Mouse (Mus musculus) ES-CJ7 (cell line): Measurements from ENCODE around the gene Gstt1.
"Not testable (repeated sequence)": the region's sequence is repeated elsewhere in the genome, so short reads cannot be mapped to it uniquely, and the experiment has no call there.

Experiments
- DNase-seq: peaks from one replicate; pipeline ENCODE4 v3.0.0; 2011; ENCODE audit warnings: low read depth, low spot score

The Gstt1 gene

DNA sequence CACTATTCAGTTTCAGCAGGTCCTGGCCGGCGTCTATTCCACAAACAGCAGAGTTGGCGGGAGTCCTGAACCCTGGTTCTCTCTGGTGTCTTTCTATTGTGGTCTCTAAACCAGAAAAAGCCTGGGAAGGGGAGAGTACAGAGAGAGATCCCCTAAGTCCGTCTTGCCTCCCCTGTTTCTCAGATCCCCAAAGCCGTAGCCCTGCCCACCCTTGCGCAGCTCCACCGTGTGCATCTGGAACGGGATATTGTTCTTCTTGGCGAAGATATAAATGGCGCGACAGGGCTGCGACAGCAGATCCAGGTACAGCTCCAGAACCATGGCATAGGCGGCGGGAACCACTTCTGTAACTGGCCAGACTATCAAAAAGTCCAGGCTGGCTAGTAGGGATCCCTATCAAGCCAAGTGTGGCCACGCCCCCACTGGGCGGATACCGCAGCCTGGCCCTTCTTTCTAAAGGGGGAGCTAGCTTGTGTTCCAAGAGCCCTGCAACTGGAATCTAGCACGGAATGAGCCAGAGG lies at the start of gene Gstt1:
Gene Gstt1, minus strand, starts transcription at position 409 of the 521 bp plus-strand sequence.
- DNase-seq = no peak

DNA sequence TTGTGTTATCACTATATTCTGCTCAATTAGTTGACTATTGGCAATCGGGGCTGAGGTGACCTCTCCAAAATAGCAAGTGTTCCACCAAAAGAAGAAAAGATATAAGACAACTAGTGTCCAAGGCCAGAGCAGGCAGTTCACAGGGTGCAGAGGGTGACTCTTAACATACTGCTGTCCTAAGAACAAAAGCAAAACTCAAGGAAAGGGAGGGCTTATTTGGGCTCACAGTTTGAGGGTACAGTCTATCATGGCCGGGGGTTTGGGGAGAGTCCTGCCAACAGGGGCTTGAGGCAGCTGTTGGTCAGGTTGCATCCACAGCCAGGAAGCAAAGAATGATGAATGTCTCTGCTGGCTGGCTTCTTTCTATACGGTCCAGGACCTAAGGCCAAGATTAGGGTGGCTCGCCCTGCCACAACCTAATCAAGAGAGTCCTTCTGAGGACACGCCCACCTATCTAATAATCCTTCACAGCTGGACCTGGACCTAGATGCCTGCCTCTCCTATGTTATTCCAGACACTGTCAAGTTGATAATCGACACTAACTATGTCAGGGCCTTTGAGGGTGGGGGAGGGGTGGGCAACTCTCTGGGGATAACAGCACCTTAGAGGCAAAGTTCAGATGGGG lies 47.0 kb upstream of the Gstt1 start:
- DNase-seq = no peak

DNA sequence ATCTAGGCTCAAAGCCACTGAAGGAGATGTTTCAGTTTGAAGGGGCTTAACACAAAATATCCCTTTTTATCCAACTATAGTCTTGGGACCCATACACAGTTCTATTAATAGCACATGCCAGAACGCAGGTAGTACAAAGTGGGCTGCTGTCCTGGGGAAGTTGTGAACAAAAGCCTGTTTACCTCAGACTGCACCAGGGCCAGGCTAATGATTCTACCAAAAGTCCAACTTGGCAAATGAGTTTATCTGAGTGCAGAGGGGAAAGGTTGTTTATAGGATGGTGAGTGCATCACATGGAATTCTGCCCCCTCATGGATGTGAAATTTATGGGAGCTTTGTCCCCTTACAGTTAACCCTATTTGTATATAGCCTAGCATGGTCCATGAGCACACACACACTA lies 46.4 kb upstream of the Gstt1 start:
- no peak for DNase-seq

DNA sequence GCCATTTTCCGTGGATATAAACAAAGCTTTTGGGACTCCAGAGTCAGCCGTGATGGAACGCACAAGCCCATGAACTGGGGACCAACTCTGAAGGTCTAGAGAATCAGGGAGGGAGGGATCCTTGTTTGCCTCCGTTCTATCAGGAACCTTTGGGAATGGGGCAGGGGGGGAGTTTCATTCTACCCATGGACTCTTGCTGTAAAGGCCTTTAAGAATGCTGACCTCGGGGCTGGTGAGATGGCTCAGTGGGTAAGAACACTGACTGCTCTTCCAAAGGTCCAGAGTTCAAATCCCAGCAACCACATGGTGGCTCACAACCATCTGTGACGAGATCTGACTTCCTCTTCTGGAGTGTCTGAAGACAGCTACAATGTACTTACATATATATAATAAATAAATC lies 45.5 kb upstream of the Gstt1 start:
- not testable (repeated sequence) for DNase-seq

DNA sequence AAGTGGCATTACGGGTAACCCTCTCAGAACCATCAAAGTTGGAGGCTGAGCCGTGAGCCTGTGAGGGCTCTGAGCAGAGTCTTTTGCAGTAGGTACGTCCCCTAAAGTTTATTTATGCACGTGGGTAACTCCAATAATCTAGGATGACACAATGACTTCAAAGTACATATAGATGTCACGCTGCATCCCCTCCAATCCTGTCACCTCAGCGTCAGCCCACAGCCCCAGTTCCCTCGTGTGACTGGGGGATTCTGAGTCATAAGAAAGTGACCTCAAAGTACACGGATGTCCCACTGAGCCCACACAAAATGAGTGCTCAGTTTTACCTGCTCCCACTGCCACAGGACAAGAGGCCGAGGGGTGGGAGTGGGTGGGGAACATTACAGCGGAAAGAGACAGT lies 40.7 kb upstream of the Gstt1 start:
- DNase-seq = no peak

DNA sequence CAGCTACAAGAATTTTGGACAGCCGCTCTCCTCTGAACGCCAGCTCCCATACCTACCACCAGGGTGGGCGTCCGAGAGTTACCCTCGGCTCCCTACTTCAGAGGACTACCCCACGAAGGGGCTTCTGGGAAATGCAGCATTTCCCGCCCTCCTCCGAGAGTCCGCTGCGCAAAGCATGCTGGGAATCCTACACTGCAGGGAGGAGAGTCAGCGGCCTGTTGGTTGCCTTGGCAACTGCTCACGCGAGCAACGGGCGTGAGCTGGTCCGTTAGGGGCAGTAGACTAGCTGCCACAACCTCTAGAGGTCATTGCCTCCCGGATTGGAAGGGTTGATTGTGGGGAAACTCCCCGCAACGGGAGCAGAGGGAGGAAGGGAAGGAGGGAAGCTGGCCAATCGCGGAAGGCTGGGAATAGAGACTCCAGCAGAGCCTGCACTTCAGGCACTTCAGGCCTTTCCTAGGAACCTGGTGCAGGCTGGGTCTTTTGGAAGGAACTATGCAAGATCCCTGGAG lies 38.9 kb upstream of the Gstt1 start, which contains the start of gene Gstt2:
Gene Gstt2, minus strand, starts transcription at position 177 of the 512 bp plus-strand sequence.
- DNase-seq = peak; percentile 100

DNA sequence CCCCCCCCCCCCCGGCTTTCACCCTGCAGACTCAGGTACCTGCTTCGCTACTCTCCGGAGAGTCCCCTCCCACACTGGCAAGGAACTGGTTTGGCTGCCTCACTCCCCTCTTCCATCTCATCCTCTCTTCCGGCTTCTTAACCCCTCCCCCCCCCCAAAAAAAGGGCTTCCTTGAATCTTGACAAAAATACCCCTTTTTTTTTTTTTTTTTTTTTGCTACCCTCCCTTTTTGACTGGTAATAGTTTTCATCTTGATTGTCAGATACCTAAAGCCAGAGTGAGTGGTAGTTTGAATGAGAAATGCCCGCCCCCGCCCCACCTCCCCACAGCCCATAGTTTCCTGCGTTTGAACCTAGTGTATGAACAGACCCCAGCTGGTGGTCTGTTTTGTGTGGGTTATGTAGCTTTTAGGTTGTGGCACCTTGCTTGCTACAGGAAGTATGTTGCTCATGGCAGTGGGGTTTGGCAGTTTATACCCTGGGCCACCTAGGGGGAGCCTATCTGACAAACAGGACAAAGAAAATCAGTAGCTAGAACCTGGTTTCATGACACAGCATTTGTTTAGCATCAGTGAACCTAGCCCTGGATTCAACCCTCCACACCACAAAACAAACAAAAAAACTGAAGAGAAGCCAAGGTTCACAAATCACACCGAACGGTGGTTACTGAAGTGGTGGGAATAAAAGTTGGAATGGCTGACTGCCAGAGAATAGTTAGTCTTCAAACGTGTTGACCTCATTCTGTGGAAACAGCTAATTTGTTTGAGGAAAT lies 37.6 kb upstream of the Gstt1 start:
- peak; percentile 51 for DNase-seq

DNA sequence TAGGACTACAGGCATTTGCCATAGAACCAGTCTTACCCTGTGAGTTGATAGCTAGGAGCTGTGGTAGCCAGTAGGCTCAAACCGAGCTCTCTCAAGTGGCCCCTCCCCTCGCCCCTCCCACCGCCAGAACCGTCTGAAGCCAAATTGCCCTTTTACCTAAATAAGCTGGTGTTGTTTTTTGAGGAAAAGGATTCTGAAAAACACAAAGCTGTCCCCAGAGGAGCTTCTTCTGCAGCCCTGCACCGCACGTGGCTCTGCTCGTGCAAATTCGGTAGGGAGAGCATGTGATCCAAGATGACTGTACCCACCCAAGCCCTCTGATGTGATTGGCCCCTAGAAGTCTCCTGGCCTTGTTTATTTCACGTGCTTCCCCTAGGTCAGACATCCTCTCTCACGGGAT lies 36.9 kb upstream of the Gstt1 start:
- DNase-seq = peak; percentile 92

DNA sequence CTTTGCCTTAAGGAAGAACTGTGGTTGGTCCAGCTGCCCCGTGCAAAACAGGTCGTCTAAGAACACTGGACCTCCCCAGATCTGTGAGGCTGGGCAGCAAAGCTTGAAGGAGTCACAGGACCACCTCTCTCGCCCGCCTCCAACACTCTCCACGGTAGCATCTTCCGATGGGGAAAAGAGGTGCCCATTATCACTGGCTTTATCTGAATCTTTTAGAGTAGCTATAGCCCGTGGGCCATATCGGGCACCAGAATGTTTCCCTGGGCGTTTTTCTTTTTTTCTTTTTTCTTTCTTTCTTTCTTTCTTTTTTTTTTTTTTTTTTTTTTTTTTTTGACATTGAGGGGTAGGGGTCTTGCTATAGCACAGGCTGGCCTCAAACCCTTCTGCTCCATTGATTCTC lies 36.3 kb upstream of the Gstt1 start:
- DNase-seq = no peak

DNA sequence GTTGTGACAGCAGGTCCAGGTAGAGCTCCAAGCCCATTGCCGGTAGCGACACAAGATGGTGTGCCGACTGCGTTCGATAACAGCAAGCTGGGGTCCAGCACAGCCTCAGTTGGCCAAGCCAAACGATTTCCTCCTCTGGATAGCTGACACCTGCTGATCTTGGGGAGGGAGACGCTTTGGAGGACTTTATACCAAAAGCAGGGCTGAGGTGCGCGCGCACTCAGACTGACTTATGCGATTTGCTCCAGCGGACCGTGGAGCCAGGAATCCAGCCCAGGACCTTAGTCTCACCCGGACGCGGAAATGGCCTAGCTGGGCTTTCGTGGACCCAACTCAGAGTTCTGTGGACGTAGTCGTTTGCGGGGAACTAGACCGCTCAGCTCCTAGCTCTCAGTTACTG lies 35.9 kb upstream of the Gstt1 start:
- peak; percentile 75 for DNase-seq

DNA sequence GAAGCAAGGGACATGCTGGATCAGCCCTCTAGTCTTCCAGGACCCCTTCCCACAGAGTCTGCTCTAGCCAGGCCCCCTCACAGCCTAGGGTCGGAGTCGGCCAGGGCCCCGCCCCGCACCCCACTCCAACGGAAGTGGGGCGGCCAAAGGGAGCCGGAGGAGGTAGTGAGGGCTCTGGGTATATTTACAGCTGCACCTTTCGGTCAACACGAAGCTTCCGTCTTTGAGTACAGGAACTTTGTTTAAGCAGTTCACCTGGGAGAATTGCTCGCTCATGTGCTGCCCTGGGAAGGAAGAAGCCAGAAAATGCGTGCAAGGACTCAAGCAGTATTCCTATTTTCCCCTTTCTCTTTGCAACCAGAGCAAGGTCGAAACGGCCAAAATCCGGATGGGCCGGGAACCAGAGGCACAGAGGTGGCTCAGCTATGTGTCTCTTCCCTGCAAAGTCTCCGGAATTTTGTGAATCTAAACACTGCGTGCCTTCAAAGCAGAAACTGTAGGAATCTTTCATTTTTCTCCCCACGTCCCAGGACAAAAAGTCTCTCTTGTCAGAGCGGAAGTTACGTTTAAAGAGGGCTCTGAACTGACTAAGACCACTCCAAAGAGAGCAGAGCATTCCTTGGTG lies 35.2 kb upstream of the Gstt1 start:
- no peak for DNase-seq

DNA sequence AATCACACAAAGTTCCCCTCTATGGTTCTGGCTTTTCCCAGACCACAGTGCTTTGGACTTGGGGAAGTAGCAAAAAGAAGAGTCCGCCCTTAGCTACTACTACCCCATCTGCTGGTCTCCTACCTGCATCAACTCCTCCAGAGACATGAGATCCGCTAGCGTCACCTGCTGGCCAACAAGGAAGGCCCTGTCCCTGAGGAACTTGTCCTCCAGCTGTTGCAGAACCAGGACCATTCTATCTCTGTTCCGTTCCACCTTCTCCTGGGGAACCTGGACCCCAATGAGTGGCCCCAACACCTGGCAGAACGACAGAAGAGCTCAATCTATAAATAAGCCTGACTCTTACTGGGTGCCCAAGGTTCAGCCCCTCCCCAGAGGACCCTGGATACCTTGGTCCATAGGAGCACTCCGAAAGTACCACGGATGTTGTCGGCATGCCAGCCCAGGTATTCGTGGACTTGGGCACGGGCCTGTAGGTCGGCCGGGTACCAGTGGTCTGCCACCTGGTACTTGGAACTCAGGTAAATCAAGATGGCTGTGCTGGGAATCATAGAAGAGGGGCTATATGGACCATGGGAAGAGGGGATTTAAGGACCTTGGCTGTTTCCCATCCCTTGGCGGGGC lies 34.0 kb upstream of the Gstt1 start:
- peak; percentile 90 for DNase-seq

DNA sequence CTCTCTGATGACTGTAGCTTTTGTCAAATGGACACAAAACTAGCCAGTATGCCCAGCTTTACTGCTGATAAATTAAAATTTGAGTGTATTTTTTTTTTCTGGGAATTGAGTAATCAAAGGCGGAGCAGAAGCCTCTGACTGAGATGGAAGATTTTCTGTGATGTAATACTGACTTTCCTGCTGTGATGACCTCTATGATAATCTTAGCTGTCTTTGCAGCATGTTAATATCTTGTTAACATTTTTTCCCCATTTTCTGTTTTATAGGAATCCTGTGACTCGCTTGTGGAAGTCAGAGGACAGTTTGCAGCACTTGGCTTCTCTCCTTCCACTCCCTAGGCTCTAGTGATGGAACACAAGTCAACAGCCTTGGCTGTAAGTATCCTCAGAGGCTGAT lies 31.9 kb upstream of the Gstt1 start:
- DNase-seq = no peak

DNA sequence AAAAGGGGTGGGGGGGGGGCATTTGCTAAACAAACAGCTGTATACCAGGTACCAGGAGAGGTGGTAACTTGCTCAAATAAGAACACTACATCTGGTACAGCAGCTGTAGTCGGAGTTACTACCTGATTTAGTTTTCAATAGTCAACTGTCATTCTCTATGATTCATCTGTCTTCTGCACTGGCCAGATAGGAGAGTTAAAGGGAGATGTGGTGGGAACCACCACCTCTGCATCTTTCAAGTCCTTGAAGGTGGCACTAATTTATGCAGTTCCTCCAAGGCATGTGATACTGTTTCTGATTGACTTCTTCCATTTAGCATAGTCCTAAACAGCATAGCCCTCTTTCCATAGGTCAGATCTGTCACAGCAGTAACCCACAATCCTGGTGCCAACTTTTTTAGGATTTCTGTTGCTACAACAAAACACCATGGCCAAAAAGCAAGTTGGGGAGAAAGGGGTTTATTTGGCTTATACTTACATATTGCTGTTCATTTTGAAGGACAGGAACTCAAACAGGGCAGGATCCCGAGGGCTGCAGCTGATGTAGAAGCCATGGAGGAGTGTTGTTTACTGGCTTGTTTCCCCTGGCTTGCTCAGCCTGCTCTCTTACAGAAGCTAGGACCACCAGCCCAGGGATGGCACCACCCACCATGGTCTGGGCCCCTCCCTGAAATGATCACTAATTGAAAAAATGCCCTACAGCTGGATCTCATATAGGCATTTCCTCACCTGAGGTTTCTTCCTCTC lies 31.3 kb upstream of the Gstt1 start:
- no peak for DNase-seq

DNA sequence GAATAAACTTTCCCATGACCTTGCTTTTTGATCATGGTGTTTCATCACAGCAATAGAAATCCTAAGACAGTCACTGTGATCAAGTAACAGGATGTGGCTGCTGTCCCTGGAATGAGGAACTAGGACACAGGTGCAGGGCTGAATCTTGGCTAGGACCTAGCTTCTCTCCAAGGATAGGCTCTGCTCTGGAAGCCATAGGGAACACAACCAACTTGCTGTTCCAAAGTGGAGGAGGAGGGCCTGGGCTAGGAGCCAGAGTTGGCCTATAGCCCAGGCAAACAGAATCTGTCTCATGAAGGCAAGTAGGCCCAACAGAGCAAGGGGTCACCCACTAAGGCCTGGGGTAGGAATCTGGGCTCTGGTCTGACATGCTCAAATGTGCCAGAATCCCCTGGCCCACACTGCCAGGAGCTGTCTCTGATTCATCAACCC lies 30.1 kb upstream of the Gstt1 start:
- no peak for DNase-seq

DNA sequence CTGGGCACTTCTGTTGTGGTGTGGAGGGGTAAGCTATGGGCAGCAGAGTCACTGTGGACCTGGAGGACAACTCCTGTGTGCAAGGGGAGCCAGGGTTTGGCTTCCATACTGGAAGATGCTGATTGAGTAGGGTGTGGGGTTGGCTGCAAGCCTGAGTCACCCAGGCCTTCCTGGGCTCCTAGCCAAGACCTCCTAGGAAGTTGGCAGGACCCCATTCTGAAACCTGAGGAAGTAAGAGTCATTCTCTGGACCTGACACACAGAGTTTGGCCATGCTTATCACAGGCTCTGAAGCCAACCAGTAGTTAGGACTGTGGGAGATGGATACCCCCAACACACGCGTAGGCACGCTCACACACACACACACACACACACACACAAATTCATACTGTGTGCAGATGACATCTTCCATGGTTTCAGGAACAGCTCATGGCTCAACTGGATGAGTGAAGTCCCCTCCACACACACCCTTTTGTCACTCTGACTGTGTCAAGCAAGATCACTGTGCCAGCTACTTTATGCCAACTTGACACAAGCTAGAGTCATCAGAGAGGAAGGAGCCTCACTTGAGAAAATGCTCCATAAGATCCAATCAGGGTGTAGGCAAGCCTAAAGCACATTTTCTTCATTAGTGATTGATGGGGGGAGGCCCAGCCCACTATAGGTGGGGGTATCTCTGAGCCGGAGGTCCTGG lies 29.4 kb upstream of the Gstt1 start:
- no peak for DNase-seq

DNA sequence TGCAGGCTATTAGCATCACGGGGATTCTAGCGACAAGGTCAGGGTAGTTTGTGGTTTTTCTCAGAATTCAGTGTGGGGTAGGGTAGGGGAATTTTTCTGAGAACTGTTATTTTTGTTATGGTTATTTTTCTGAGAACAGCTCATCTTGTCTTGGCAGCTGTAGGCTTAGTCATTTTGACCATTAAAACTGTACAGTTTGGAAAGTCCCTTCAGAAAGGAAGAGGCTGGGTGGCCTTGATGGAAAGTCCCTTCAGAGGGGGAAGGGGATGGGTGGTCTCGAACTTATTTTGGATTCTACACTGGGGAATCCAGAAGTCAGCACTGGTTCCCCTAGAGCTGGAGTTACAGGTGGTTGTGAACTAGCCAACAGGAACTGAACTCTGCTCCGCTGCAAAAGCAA lies 26.1 kb upstream of the Gstt1 start:
- DNase-seq = no peak

DNA sequence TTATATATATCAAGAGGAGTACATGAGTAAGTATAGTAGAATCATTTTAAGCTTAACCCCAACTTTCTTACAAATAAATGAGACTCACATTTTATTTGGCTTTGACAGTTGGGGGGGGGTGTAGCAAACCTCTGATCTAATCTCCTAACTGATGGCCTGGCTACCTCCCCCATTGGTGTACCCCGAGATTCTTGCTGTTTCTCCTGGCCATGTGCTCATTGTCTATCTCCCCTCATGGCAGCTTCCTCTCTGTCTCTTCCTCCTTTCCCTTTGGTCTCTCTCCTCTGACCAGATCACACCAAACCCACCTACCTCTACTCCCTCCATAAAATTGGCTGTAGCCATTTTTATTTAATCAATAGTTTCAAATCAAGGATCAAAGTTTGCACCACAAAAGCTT lies 25.4 kb upstream of the Gstt1 start:
- no peak for DNase-seq

DNA sequence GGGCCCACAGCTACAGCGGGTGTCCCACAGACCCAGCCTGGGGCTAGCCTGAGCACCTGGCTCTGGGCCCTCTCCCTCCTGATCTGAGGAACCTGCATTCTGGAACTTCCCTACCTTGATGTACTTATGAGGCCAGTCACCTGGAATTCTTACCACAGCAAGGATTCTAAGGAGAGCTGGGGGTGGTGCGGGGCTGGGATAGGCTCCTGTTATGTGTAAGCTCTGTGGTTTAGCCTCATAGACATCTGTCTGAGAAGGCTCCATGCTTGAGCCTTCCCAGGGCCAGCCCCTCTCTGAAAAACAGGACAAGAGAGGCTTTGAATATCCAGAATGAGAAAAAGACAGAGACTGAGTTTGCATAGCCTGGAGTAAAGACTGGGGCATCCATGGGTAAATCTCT lies 24.1 kb upstream of the Gstt1 start, which contains the start of gene Gstt4:
Gene Gstt4, minus strand, starts transcription at position 101 of the 400 bp plus-strand sequence.
- no peak for DNase-seq

DNA sequence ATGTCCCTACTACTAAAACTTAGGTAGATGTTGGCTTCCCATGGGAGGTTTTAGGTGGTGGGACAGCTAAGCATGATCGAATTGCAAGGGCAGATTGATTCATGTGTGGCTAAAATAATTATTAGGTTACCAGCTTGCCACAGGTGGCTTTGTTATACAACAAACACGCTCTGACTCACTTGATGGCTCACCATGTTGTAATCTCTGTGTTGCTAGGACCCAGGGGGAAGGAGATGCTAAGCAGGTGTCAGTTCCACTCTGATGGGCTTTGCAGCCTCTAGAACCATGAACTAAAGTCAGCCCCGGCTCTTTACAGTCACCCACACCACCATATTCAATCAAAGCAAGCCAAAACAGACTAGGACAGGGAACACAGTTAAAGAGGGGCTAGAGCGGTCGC lies 21.5 kb upstream of the Gstt1 start:
- DNase-seq = no peak

DNA sequence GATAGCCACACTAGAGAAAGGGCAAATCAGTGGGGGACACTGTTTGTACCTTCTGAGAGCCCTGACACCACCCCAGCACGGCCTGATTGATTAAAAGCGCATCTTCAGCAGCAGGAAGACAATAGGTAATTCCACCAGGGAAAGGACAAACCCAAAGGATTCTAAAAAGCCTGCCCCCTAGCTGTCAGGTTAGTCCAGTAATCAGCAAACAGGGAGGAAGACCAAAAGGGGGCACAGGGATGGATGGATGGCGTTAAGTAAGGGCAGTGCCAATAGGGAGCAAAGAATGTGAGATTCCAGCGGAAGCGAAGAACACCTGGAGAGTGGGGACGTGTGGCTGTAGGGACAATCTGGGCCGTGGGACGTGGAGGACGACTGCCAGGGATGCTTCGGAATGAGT lies 20.3 kb upstream of the Gstt1 start:
- DNase-seq = peak; percentile 48
